In the genomic region with DNA sequence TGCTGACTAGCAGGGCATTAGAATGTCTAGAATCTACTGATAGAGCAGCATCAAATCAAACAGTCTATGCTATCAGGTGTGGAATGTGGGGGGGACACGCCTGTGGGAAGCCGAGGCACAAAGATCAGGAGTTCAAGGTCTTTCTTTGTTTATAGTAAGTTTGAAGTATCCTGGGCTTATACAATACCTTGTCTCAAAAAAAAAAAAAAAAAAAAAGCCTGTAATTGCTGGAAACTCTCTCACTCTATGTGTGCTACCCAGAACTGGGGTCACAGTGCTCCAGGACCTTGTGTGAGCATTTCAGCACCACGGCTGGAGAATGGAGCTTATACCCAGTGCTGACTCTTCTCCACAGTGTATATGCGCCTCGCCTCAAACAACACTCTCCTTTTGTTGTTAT, we compare ENCODE assay signal across 18 mouse cellular contexts.
"Had no signal": no experiment of that assay in that cellular context is flagged by ENCODE, and none has a peak within 500 bp of the region (broad histone marks: within the 10 kb centered on the region; RNA-seq: fewer than 3 reads in every experiment).

No protein-coding gene starts in this region.

- H3K36me3 ChIP-seq: midbrain, embryonic 10.5 days; midbrain, embryonic 12.5 days; neural tube, embryonic 13.5 days; neural tube, embryonic 15.5 days had no signal

- H3K27ac ChIP-seq: midbrain, embryonic 10.5 days; midbrain, embryonic 12.5 days; neural tube, embryonic 13.5 days; neural tube, embryonic 15.5 days had no signal

- H3K4me3 ChIP-seq: midbrain, embryonic 10.5 days; midbrain, embryonic 12.5 days; myocyte; neural tube, embryonic 13.5 days; neural tube, embryonic 15.5 days had no signal

- DNase-seq: lung, adult 18-20 months; lung, embryonic 14.5 days; lung, postnatal 10 days; lung, postnatal 4 days; midbrain, embryonic 14.5 days; retina, postnatal 1 day; right cerebral cortex, adult 18-20 months; right cerebral cortex, postnatal 25 days; right cerebral cortex, postnatal 4 days; spleen, adult 18-20 months; thymus, adult 2 months; thymus, postnatal 25 days; thymus, postnatal 4 days had no signal

- H3K9ac ChIP-seq: lung, embryonic 14.5 days; midbrain, embryonic 12.5 days; neural tube, embryonic 13.5 days; neural tube, embryonic 15.5 days had no signal

- H3K9me3 ChIP-seq: midbrain, embryonic 10.5 days; midbrain, embryonic 12.5 days; neural tube, embryonic 13.5 days; neural tube, embryonic 15.5 days had no signal
